Mouse (Mus musculus): Measurements from ENCODE around the gene Pck2.

Pck2 gene

DNA sequence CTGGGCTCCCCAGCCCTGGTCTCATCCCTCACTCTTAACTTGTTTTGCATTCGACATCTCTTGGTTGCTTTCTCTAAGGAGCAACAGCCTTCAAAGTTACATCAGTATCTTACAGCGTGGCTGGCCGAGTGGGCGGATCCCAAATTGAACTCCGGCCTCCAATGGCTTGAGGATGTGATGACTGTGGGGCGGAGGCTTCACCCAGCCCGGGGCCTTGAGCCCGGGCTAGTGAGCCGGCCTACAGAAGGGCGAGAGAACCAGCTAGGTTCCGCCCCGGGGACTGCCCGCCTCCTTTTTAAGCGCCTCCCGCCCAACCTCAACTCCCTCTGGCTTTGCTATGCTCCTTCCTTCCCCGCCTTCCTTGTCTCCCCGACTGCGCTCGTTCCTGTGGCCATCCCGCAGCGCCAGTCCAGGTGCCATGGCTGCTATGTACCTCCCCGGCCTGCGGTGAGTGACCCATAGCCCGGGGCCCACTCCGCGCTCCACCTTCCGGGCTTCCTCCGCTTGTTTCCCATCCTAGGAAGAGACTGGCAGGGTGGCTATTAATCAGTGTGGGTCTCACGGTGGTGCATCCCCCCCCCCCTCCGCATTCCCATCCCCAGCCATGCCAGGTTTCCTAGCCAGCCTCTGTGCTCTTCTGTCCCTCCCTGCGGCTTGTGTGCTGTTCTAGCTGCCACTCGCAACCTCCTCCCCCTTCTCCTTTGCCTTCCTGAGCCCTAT lies at the start of gene Pck2:
Gene Pck2, plus strand, starts transcription at position 200 of the 720 bp plus-strand sequence.
- in situ Hi-C loops (cut with MboI, MseI): no loop called here

- in situ Hi-C loops (cut with MboI, MseI): no loop called here
Observed at GRCm38 (mm10) chr14:55490361-55491201, 49.5 kb upstream of the Pck2 start, which contains the start of gene Carmil3. Gene Carmil3, plus strand, starts transcription at chr14:55490651.

- in situ Hi-C loops (cut with MboI, MseI): no loop called here
Observed at GRCm38 (mm10) chr14:55491291-55491833, 48.7 kb upstream of the Pck2 start.

DNA sequence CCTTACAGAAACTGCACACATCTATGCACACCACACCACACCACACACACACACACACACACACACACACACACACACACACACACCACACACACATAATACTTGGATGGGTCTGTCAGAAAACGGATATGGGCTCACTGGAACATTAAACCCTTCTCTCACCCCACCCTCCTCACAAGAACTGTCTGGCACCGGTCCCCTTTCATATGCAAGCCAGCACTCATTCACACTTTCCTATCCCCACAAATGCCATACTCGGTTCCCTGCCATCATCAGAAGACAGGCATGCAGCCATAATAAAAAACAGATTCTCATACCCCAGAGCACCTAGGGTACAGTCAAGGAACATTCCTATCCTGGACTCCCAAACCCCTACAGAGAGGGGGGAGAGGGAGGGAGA lies 48.0 kb upstream of the Pck2 start:
- in situ Hi-C loops (cut with MboI, MseI): no loop called here

GRCm38 (mm10) chr14:55495509-55496240 lies 44.4 kb upstream of the Pck2 start:
- in situ Hi-C loops (cut with MboI, MseI): loop anchor here (5.0 kb wide), 1 partner anchor 37 kb away; no protein-coding TSS in a partner anchor

DNA sequence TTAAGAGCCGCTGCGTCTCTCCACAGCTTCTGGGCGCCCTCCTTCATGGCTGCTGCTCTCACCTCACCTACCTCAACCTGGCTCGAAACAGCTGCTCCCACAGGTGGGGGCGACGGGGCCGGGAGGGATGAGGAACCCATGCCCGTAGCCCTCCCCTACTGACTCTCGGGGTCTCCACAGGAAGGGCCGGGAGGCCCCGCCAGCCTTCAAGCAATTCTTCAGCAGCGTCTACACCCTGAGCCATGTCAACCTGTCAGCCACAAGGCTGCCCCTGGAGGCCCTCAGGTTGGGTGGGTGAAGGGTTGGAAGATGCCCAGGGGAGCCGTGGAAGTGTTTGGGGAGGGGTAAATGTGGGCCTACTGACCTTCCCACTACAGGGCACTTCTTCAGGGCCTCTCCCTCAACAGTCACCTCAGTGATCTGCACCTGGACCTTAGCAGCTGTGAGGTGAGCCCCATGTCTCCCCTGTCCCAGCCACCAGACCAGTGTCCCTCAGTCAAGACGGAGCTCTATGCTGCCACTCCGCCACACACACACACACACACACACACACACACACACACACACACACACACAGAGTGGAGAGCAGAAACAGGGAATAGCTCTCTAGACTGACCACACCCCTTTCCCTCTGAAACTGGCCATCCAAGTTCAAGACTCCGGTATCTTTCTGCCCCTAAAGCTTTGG lies 43.2 kb upstream of the Pck2 start:
- in situ Hi-C loops (cut with MboI, MseI): loop anchor here (5.0 kb wide), 1 partner anchor 35 kb away; no protein-coding TSS in a partner anchor

DNA sequence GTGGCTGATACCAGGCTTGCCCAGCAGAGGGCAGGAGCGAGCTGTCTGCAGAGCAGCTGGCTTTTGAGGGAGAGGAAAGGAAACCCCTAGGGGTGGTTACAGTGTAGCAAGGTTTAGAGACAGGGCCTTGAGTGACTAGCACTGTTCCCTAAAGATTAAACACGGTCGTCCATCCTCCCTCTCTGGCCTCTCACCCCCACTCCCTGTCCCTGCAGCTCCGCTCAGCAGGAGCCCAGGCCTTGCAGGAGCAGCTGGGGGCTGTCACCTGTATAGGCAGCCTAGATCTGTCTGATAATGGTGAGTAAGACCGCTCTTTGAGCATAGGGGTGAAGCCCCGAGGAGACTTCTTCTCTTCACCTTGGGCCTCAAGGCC lies 42.6 kb upstream of the Pck2 start:
- in situ Hi-C loops (cut with MboI, MseI): loop anchor here (5.0 kb wide), 1 partner anchor 35 kb away; no protein-coding TSS in a partner anchor

GRCm38 (mm10) chr14:55505612-55506011 lies 34.5 kb upstream of the Pck2 start:
- in situ Hi-C loops (cut with MboI, MseI): loop anchor here in 1 of 2 experiments (25.0 kb wide), 1 partner anchor 1243 kb away; the partner anchor contains the start of genes Abhd4 and Dad1

DNA sequence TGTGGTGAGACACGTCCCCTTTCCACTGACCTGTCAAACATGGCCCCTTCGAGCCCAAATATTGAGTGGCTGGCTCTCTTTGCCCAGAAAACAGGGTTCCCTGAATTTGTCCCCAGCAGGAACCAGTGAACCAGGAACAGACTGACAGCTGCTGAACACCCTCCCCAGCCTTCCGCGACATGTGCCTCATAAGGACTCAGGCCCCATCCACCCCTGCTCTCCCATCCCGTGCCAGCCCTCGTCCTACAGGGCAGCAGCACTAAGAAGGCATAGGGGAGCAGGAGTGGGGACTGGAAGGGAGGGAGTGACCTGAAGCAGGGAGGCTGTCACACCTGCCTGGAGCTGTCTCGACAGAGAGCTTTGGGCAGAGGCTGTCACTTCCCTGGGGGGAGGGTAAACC lies 32.3 kb upstream of the Pck2 start:
- in situ Hi-C loops (cut with MboI, MseI): loop anchor here in 1 of 2 experiments (25.0 kb wide), 1 partner anchor 1246 kb away; the partner anchor contains the start of genes Abhd4 and Dad1

DNA sequence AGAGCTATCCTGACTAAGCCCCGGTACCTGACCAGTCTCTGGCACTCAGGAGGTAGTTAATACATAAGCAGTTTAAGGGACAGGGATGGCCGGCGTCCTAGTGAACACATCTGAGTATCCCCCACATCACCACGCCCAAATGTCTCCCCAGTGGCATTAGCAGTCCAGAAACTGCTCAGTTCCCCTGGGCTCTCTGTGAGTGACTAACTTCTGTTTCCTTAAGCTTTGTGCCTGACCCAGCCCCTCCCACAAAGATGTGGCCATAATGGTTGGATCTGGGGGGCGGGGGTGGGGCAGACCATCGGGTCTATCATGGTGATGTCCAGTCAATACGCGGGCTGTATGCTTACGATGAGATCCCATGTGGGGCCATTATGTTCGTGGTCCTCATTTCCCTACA lies 30.5 kb upstream of the Pck2 start:
- in situ Hi-C loops (cut with MboI, MseI): loop anchor here in 1 of 2 experiments (25.0 kb wide), 1 partner anchor 1247 kb away; the partner anchor contains the start of genes Abhd4 and Dad1

- in situ Hi-C loops (cut with MboI, MseI): loop anchor here in 1 of 2 experiments (25.0 kb wide), 1 partner anchor 1248 kb away; the partner anchor contains the start of genes Abhd4 and Dad1
Observed at GRCm38 (mm10) chr14:55510125-55510731, 29.8 kb upstream of the Pck2 start, which contains the start of gene Cpne6. Gene Cpne6, plus strand, starts transcription at chr14:55510445.

DNA sequence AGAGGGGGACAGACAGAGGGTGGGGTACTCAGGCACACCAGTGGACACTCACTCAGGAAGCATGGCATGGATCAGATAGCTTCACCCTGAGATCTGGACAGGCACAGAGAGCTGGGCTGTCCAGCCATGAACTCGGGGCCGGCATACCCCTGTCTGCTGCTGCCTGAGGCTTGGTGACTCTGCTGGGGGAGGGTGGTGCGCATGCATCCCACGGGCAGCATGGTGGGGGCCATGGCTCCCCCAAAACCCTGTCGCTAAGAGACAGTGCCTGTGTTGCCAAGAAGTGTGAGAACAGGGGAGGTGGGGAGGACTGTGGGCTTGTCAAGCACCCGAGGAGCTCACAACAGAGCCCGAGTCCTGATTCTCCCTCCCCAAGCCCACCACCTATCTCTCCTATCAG lies 29.0 kb upstream of the Pck2 start:
- in situ Hi-C loops (cut with MboI, MseI): loop anchor here in 1 of 2 experiments (25.0 kb wide), 1 partner anchor 1249 kb away; the partner anchor contains the start of genes Abhd4 and Dad1

DNA sequence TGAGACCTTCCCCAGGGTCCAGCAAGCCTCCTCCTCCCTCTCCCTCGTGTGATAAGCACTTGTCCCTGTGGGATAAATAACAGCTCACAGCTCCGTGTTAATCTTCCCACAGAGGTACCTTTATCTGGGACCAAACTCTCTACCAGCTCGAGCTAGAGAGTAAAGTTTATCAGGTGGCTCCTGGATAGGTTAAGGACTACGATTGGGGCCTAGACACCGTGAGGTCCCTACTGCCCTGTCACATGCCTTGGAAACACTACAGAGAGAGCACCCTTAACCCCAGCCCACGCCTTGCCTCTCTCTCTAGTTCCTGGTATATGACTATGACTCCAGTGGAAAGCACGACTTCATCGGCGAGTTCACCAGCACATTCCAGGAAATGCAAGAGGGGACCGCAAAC lies 26.1 kb upstream of the Pck2 start:
- in situ Hi-C loops (cut with MboI, MseI): loop anchor here in 1 of 2 experiments (25.0 kb wide), 1 partner anchor 1252 kb away; the partner anchor contains the start of genes Abhd4 and Dad1

DNA sequence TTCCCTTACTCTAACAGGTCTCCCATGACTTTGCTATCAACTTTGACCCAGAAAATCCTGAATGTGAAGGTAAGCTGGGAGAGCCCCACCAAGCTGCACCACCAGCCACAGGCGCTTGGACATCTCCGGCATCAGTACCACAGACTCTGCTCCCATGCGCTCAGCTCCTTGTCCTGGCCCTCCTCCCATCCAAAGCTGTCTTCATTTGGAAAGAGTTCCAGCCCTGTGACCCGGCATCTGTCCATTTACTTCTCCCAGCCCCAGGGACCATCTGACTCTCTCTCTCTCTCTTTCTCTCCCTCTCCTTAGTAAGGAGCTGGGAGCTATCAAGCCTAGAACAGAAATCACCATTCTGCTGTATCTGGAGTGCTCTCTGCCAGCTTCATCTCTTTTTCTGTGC lies 24.2 kb upstream of the Pck2 start:
- in situ Hi-C loops (cut with MboI, MseI): loop anchor here in 1 of 2 experiments (25.0 kb wide), 1 partner anchor 1254 kb away; the partner anchor contains the start of genes Abhd4 and Dad1

DNA sequence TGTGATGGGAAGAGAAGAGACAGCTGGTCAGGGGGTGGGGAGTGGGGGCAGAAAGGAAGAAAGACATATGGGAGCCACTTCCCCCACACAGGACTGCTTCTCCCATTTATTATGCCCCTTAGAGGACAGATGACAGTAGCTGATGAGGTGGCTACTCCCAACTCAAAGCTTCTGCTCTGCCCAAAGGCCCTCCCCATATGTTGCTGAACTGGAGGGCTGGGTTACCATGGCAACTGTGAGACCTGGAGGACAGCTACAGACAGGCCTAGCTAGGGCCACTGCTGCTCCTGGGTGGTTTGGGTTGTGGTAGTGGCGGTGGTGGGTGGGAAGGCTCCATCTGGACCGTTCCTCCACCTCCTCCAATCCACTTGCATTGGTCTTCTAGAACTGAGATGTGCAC lies 21.2 kb upstream of the Pck2 start:
- in situ Hi-C loops (cut with MboI, MseI): loop anchor here in 1 of 2 experiments (25.0 kb wide), 1 partner anchor 1257 kb away; the partner anchor contains the start of genes Abhd4 and Dad1

GRCm38 (mm10) chr14:55519604-55520003 lies 20.5 kb upstream of the Pck2 start:
- in situ Hi-C loops (cut with MboI, MseI): loop anchor here in 1 of 2 experiments (25.0 kb wide), 1 partner anchor 1257 kb away; the partner anchor contains the start of genes Abhd4 and Dad1

GRCm38 (mm10) chr14:55520451-55521361 lies 19.4 kb upstream of the Pck2 start:
- in situ Hi-C loops (cut with MboI, MseI): loop anchor here in 1 of 2 experiments (25.0 kb wide), 1 partner anchor 1258 kb away; the partner anchor contains the start of genes Abhd4 and Dad1

- in situ Hi-C loops (cut with MboI, MseI): loop anchor here in 1 of 2 experiments (25.0 kb wide), 1 partner anchor 1262 kb away; the partner anchor contains the start of genes Abhd4 and Dad1
Observed at GRCm38 (mm10) chr14:55524062-55524461, 16.0 kb upstream of the Pck2 start.
